Mouse (Mus musculus) ES-E14 (cell line): Measurements from ENCODE around the gene Slc5a8. TPM values are rescaled to one million over a fixed set of nuclear protein-coding genes. Genes with fewer than 3 reads are reported as not detected.

Experiments
- DNase-seq: peaks from one replicate; pipeline ENCODE4 v3.0.0-alpha.2; 2013; ENCODE audit warnings: low read depth, low spot score
- H3K27ac ChIP-seq: 2 replicates; pipeline ENCODE4 v1.5.1; 2012; ENCODE audit warnings: low read depth, mild to moderate bottlenecking, low read length, moderate library complexity, mixed read lengths; ENCODE audit not compliant: poor library complexity, insufficient read depth, severe bottlenecking
- H3K36me3 ChIP-seq: 2 replicates; pipeline ENCODE4 v1.6.1; 2012; ENCODE audit warnings: mild to moderate bottlenecking, low read length, moderate library complexity, mixed read lengths; ENCODE audit not compliant: control insufficient read depth, poor library complexity, insufficient read depth, severe bottlenecking
- H3K4me1 ChIP-seq, 2 experiments: fragments of 150-350 bp in 1 of 2; sonication (generic) in 1 of 2; 2 replicates each; pipeline ENCODE4 v1.6.1; 2012; ENCODE audit warnings: low read length in 2 of 2, mild to moderate bottlenecking in 1 of 2, mixed read lengths in 1 of 2; ENCODE audit not compliant: control insufficient read depth in 2 of 2, insufficient read depth in 2 of 2, poor library complexity in 1 of 2
- H3K4me3 ChIP-seq, 2 experiments: fragments of 150-350 bp in 1 of 2; sonication (generic) in 1 of 2; 2 replicates each; pipeline ENCODE4 v1.5.1; 2012; ENCODE audit warnings: low read length in 2 of 2, low read depth in 1 of 2, mild to moderate bottlenecking in 1 of 2, mixed read lengths in 1 of 2; ENCODE audit not compliant: insufficient read depth in 1 of 2, poor library complexity in 1 of 2, severe bottlenecking in 1 of 2
- H3K9ac ChIP-seq: 2 replicates; pipeline ENCODE4 v1.6.1; 2012; ENCODE audit warnings: low read depth, mild to moderate bottlenecking, low read length, mixed read lengths; ENCODE audit not compliant: poor library complexity, insufficient read depth, severe bottlenecking
- H3K9me3 ChIP-seq: fragments of 150-350 bp; sonication (generic); 2 replicates; pipeline ENCODE4 v1.6.1; 2012; ENCODE audit warnings: low read depth, mild to moderate bottlenecking, low read length; ENCODE audit not compliant: control insufficient read depth, insufficient read depth
- CHD2 ChIP-seq: IDR thresholded peaks from 2 replicates; pipeline ENCODE4 v1.6.1; 2014; ENCODE audit warnings: mild to moderate bottlenecking, low read depth, low read length, inconsistent platforms
- HCFC1 ChIP-seq: IDR thresholded peaks from 2 replicates; pipeline ENCODE4 v1.6.1; 2012; ENCODE audit warnings: low read length, inconsistent platforms, borderline replicate concordance; ENCODE audit not compliant: insufficient read depth
- MAFK ChIP-seq: IDR thresholded peaks from 2 replicates; pipeline ENCODE4 v1.6.1; 2014; ENCODE audit warnings: mild to moderate bottlenecking, low read depth, low read length, inconsistent platforms; ENCODE audit not compliant: insufficient read depth
- ZC3H11A ChIP-seq: IDR thresholded peaks from 2 replicates; pipeline ENCODE4 v1.6.1; 2012; ENCODE audit warnings: low read depth, mild to moderate bottlenecking, inconsistent platforms, low read length, borderline replicate concordance
- ZNF384 ChIP-seq: IDR thresholded peaks from 2 replicates; pipeline ENCODE4 v1.6.1; 2012; ENCODE audit warnings: low read depth, low read length, inconsistent platforms
- in situ Hi-C, 2 experiments: fragments of 600-800 bp; cut with MboI; formaldehyde crosslinking; loops; one replicate each; pipeline ENCODE4 v1.15.1; 2025; ENCODE audit warnings: low sequenced_read_pairs in 2 of 2, inconsistent platforms in 1 of 2; ENCODE audit not compliant: unreplicated experiment in 2 of 2
- total RNA-seq: library from RNA; depleted of rRNA; stranded (reverse); fragments of 300-350 nt; gene quantifications from 2 replicates; pipeline ENCODE4 v1.2.3, GENCODE M21; 2012; rRNA removed

Slc5a8 gene
- total RNA-seq, result 0.11 and 0.31 TPM in 2 replicates

DNA sequence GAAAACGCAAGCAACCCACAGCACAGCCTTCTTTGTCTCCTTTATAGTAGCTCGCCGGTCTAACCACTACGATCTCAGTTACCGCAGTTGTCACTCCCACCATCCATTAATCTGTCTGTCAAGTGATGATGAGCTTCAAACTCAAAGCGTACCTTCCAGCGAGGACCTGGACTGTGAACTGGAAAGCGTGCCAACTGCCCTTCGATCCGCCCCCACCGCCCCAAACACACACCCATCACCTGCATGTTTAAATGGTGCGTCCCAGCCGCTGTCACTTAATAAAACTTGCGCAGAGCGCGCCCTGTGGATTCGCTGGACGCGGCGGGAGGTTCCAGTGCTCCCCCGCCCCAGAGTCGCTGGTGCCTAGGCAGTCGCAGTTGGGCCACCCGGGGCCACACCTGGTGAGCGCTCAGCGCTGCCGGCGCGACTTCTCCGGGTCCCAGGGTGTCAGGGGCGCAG is at the start of gene Slc5a8:
Gene Slc5a8 (plus strand): TSS at position 361 of the 459 bp plus-strand sequence.
- peak within 1 kb of the TSS; percentile 57 to 60 for H3K4me3 ChIP-seq
- no peaks in the 10 kb centered on the region for H3K9me3 ChIP-seq
- no peak for DNase-seq
- no peak within 1 kb of the TSS for H3K9ac ChIP-seq
- TF ChIP-seq HCFC1 (no peak), MAFK (no peak), ZC3H11A (no peak), CHD2 (no peak), ZNF384 (no peak)
- H3K4me1 ChIP-seq, result peaks cover 0 to 2% of the 10 kb centered on the region in 2 experiments; a peak in 1 of 4 replicates
- H3K36me3 ChIP-seq, result no peaks in the 10 kb centered on the region
- in situ Hi-C loops, result no loop called here
- H3K27ac ChIP-seq, result no peak within 1 kb of the TSS

GRCm38 (mm10) chr10:88848876-88849476 is 36.8 kb upstream of the Slc5a8 start:
- Histone ChIP-seq H3K27ac (no peak overlapping the region), H3K9ac (no peak overlapping the region), H3K4me1 (no peaks in the 10 kb centered on the region), H3K36me3 (no peaks in the 10 kb centered on the region), H3K4me3 (no peak overlapping the region), H3K9me3 (no peaks in the 10 kb centered on the region)
- in situ Hi-C loops, result no loop called here
- DNase-seq, result no peak
- TF ChIP-seq HCFC1 (no peak), ZC3H11A (no peak), ZNF384 (no peak), MAFK (no peak), CHD2 (no peak)

DNA sequence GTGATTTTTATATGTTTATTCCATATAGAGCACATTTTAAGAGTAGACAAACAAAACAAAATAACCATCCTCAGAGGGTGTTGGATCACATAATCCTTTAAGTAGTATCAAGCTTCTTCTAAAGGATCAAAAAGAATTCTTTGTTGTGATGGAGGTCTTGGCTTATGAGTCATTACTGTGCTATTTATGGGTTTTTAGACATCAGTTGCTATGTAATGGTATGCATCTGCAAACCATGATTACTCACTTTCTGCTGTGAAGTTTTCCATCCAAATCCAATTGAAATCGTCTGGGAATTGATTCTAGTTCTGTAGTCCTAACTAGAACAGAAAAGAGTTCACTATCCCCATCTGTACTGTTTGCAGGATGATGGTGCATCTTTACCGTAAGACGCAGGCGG is 35.8 kb upstream of the Slc5a8 start:
- Histone ChIP-seq H3K27ac (no peak overlapping the region), H3K4me1 (no peaks in the 10 kb centered on the region), H3K9me3 (no peaks in the 10 kb centered on the region), H3K9ac (no peak overlapping the region), H3K4me3 (no peak overlapping the region), H3K36me3 (no peaks in the 10 kb centered on the region)
- TF ChIP-seq HCFC1 (no peak), MAFK (no peak), CHD2 (no peak), ZNF384 (no peak), ZC3H11A (no peak)
- no peak for DNase-seq
- in situ Hi-C loops, result no loop called here

GRCm38 (mm10) chr10:88853326-88853725 is 32.5 kb upstream of the Slc5a8 start:
- TF ChIP-seq HCFC1, result no peak
- TF ChIP-seq CHD2, result no peak
- TF ChIP-seq ZC3H11A, result no peak
- TF ChIP-seq MAFK, result no peak
- no peak for TF ChIP-seq ZNF384
- in situ Hi-C loops, result no loop called here
- no peak overlapping the region for H3K4me3 ChIP-seq

GRCm38 (mm10) chr10:88860911-88861310 is 24.9 kb upstream of the Slc5a8 start:
- DNase-seq, result no peak
- Histone ChIP-seq H3K27ac (no peak overlapping the region), H3K4me3 (no peak overlapping the region), H3K4me1 (no peaks in the 10 kb centered on the region), H3K36me3 (no peaks in the 10 kb centered on the region), H3K9ac (no peak overlapping the region), H3K9me3 (no peaks in the 10 kb centered on the region)
- TF ChIP-seq ZNF384 (no peak), MAFK (no peak), ZC3H11A (no peak), CHD2 (no peak), HCFC1 (no peak)
- in situ Hi-C loops, result no loop called here

More at GRCm38 (mm10) chr10:88853326-88853725, 32.5 kb upstream of the Slc5a8 start:
- no peak overlapping the region for H3K9ac ChIP-seq
- DNase-seq, result no peak
- H3K9me3 ChIP-seq, result no peaks in the 10 kb centered on the region
- no peaks in the 10 kb centered on the region for H3K4me1 ChIP-seq
- H3K36me3 ChIP-seq, result no peaks in the 10 kb centered on the region
- H3K27ac ChIP-seq, result no peak overlapping the region
